Mouse (Mus musculus): Measurements from ENCODE around the gene St6galnac5. TPM values are rescaled to one million over a fixed set of nuclear protein-coding genes. Genes with fewer than 3 reads are reported as not detected.
A peak's percentile ranks its signal among the peaks of the same experiment; 100 is the strongest.

St6galnac5 gene
- polyA plus RNA-seq, 1 experiment from 2014 or later, result 0.96 TPM

DNA sequence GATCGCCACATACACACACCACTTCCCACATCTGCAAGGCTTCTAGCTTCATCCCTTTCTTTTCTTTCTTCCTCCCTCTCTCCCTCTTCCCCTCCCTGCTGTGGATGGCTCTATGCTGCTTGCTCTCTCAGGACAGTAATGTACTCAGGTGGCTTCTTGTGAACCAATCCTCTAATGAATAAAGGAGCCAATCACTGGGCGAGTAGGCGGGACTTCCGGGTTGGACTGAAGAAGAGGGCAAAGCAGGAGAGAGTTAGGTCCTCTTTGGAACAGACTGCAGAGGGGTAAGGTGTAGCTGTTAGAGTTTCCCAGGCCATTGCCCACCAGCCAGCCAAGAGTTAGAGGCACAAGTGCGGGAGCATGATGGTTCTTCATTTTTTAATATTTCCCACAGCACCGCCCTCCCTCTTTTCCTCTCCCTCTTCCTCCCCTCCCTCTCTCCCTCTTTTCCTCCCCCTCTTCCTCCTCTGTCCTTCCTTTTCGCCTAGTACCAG is 52.2 kb downstream of the St6galnac5 start:
- no peak overlapping the region for H3K4me2 ChIP-seq (ENCODE audit: low read depth, severe bottlenecking)
- no peak for ATAC-seq (ENCODE audit: insufficient number of reproducible peaks, low FRiP score, low TSS enrichment, low read depth)
- no peak for DNase-seq (ENCODE audit: low spot score)

DNA sequence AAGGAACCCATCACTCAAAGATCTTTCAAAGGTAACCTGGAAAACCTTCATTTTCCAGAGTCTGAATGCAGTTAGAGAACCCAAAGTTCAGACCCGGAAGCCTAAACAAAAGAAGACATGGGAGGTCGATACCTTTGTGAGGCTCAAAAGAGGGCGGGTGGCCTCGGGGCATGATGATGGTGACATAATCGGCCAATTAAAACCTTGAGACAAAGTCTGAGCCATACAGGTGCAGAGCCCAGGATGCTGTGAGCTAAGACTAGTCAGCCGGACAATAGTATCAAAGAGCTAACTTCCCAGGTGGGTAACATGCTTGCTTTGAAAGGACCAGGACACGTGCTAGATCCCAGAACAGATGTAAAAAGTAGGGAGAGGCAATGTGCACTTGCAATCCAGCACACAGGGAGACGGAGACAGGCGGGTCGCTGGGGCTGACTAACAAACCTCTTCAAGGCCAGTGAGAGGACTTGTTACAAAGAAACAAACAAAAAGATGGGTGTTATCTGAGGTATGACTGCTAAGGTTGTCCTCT is 52.7 kb downstream of the St6galnac5 start:
- H3K36me3 ChIP-seq (ENCODE audit: control insufficient read depth, insufficient read depth, low read length), result no peaks in the 10 kb centered on the region
- no peaks in the 10 kb centered on the region for H3K27me3 ChIP-seq (ENCODE audit: control insufficient read depth, insufficient read depth, low read length)
- WGBS, result 75% methylated on average over 10 of the region's 10 CpGs
- ATAC-seq (ENCODE audit: insufficient number of reproducible peaks, low FRiP score, low TSS enrichment, low read depth) (no peak), DNase-seq (ENCODE audit: low spot score) (no peak)
- H3K9me3 ChIP-seq (ENCODE audit: control insufficient read depth, low read length), result no peaks in the 10 kb centered on the region
- no peak overlapping the region for H3K27ac ChIP-seq (replicated peaks; ENCODE audit: low read depth, low read length)
- H3K4me1 ChIP-seq (ENCODE audit: control insufficient read depth, insufficient read depth, low read length), result peaks cover 5% of the 10 kb centered on the region; the same call in 1 of the 2 replicates
- H3K4me2 ChIP-seq (ENCODE audit: low read depth, severe bottlenecking), result no peak overlapping the region
- H3K4me3 ChIP-seq (ENCODE audit: low read depth, low read length), result no peak overlapping the region
- H3K9ac ChIP-seq (ENCODE audit: low read length), result no peak overlapping the region

More for the DNA sequence above, 52.2 kb downstream of the St6galnac5 start:
- H3K9me3 ChIP-seq (ENCODE audit: control insufficient read depth, low read length), result no peaks in the 10 kb centered on the region
- no peak overlapping the region for H3K4me3 ChIP-seq (ENCODE audit: low read depth, low read length)
- H3K27me3 ChIP-seq (ENCODE audit: control insufficient read depth, insufficient read depth, low read length), result no peaks in the 10 kb centered on the region
- no peak overlapping the region for H3K9ac ChIP-seq (ENCODE audit: low read length)
- no peak overlapping the region for H3K27ac ChIP-seq (replicated peaks; ENCODE audit: low read depth, low read length)
- H3K4me1 ChIP-seq (ENCODE audit: control insufficient read depth, insufficient read depth, low read length), result peaks cover 5% of the 10 kb centered on the region; the same call in 1 of the 2 replicates
- WGBS, result 79% methylated on average over 7 of the region's 7 CpGs
- H3K36me3 ChIP-seq (ENCODE audit: control insufficient read depth, insufficient read depth, low read length), result no peaks in the 10 kb centered on the region

DNA sequence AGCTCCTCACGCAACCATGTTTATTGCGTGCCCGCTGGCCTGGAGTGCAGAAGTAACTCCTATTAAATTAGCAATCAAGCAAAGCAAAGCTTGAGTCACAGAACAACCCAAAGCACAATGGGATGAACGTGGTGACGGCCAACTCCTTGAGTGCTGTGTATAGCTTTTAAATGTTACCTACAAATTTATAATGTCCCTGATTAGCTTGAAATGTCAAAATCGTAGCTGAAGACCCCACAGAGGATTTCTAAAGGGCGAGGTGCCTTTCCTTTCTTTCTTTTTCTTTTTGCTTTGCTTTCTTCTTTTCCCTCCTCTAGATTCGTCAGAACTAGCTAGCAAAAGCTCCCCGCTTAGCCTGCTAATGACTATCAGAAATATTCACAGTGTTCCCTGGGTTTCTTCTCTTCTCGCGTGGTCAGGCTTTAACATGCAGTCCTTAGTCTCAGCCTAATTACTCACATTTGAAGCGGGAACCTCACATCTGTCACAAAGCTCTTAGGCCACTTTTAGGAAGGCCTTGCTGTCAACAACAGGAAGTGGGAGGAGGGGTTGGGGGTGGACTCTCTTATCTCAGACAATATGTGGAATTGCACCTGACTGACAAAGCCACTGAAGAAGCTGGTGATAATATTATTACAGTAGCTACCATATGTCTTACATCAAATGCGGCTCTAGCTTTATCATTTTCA is 53.6 kb downstream of the St6galnac5 start:
- Histone ChIP-seq H3K9ac (ENCODE audit: low read length) (no peak overlapping the region), H3K4me1 (ENCODE audit: control insufficient read depth, insufficient read depth, low read length) (peaks cover 5% of the 10 kb centered on the region; the same call in 1 of the 2 replicates), H3K36me3 (ENCODE audit: control insufficient read depth, insufficient read depth, low read length) (no peaks in the 10 kb centered on the region), H3K4me3 (ENCODE audit: low read depth, low read length) (no peak overlapping the region), H3K27me3 (ENCODE audit: control insufficient read depth, insufficient read depth, low read length) (no peaks in the 10 kb centered on the region), H3K9me3 (ENCODE audit: control insufficient read depth, low read length) (no peaks in the 10 kb centered on the region), H3K27ac (replicated peaks; ENCODE audit: low read depth, low read length) (no peak overlapping the region), H3K4me2 (ENCODE audit: low read depth, severe bottlenecking) (no peak overlapping the region)
- 51% methylated on average over 13 of the region's 13 CpGs for WGBS
- ATAC-seq (ENCODE audit: insufficient number of reproducible peaks, low FRiP score, low TSS enrichment, low read depth) (no peak), DNase-seq (ENCODE audit: low spot score) (peak; percentile 32)

DNA sequence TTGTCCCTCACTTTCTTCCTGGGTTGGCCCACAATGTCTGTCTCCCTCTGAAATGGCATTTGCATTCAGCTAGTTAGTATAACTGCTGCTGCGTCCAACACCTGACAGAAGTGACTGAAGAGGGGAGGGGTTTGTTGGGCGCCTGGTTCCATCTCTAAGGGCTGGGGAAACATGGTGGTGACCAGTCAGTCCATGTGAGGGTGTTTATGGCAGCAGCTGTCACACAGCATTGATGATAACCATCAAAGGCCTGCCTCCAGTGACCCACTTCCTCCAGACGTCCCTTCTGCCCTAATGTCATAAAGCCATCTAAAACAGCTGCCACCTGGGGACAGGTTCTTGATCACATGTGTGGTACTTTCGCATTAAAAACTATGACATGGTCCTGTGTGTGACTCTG is 55.9 kb downstream of the St6galnac5 start:
- Histone ChIP-seq H3K27ac (replicated peaks; ENCODE audit: low read depth, low read length) (no peak overlapping the region), H3K27me3 (ENCODE audit: control insufficient read depth, insufficient read depth, low read length) (no peaks in the 10 kb centered on the region), H3K4me2 (ENCODE audit: low read depth, severe bottlenecking) (no peak overlapping the region), H3K9me3 (ENCODE audit: control insufficient read depth, low read length) (no peaks in the 10 kb centered on the region), H3K36me3 (ENCODE audit: control insufficient read depth, insufficient read depth, low read length) (no peaks in the 10 kb centered on the region), H3K9ac (ENCODE audit: low read length) (no peak overlapping the region), H3K4me1 (ENCODE audit: control insufficient read depth, insufficient read depth, low read length) (peaks cover 5% of the 10 kb centered on the region; the same call in 1 of the 2 replicates), H3K4me3 (ENCODE audit: low read depth, low read length) (no peak overlapping the region)
- 35% methylated on average over 4 of the region's 4 CpGs for WGBS
- DNase-seq (ENCODE audit: low spot score), result no peak
- no peak for ATAC-seq (ENCODE audit: insufficient number of reproducible peaks, low FRiP score, low TSS enrichment, low read depth)

DNA sequence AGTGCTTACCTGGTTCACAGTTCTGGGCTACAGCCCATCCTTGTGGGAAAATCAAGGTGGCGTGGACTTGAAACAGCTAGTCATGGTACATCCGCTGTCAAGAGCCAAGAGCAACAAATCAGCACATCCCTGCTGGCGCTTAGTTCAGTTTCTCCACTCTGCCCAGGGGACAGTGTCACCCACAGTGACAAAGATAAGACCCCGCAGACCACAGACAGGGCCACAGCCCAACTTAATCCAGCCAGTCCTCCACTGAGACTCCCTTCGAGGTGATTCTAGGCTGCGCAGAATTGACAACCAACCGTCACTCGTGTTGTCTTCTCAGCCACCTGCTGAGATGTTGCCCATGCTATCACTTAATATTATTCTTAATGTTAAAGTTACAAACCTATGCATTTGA is 56.7 kb downstream of the St6galnac5 start:
- H3K4me2 ChIP-seq (ENCODE audit: low read depth, severe bottlenecking), result no peak overlapping the region
- no peak for ATAC-seq (ENCODE audit: insufficient number of reproducible peaks, low FRiP score, low TSS enrichment, low read depth)
- no peak overlapping the region for H3K27ac ChIP-seq (replicated peaks; ENCODE audit: low read depth, low read length)
- no peaks in the 10 kb centered on the region for H3K9me3 ChIP-seq (ENCODE audit: control insufficient read depth, low read length)
- H3K27me3 ChIP-seq (ENCODE audit: control insufficient read depth, insufficient read depth, low read length), result no peaks in the 10 kb centered on the region
- WGBS, result 86% methylated on average over 8 of the region's 8 CpGs
- no peak for DNase-seq (ENCODE audit: low spot score)
- peaks cover 5% of the 10 kb centered on the region; the same call in 1 of the 2 replicates for H3K4me1 ChIP-seq (ENCODE audit: control insufficient read depth, insufficient read depth, low read length)
- H3K36me3 ChIP-seq (ENCODE audit: control insufficient read depth, insufficient read depth, low read length), result no peaks in the 10 kb centered on the region
- H3K9ac ChIP-seq (ENCODE audit: low read length), result no peak overlapping the region
- H3K4me3 ChIP-seq (ENCODE audit: low read depth, low read length), result no peak overlapping the region

DNA sequence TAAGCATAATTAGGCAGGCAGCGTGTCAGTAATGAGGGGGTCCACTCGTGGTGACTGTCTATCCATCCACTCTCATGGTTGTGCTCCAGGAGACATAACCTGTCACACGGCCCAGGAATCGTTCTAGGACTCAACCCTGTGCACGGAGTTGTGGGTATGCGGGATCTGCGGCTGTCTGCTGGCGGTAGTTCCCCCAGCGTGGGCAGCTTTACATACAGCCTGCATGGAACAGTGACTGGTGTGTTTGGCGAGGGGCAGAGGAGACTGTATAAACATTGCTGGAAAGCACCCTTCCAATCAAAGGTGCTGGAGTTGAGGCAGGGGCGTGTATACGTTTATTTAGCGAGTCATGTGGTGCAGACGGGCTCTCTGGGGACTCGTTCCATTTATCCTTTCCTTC is 58.5 kb downstream of the St6galnac5 start:
- ATAC-seq (ENCODE audit: insufficient number of reproducible peaks, low FRiP score, low TSS enrichment, low read depth), result no peak
- H3K27me3 ChIP-seq (ENCODE audit: control insufficient read depth, insufficient read depth, low read length), result no peaks in the 10 kb centered on the region
- no peaks in the 10 kb centered on the region for H3K36me3 ChIP-seq (ENCODE audit: control insufficient read depth, insufficient read depth, low read length)
- 72% methylated on average over 15 of the region's 15 CpGs for WGBS
- H3K4me1 ChIP-seq (ENCODE audit: control insufficient read depth, insufficient read depth, low read length), result peaks cover 1% of the 10 kb centered on the region; the same call in 1 of the 2 replicates
- no peak for DNase-seq (ENCODE audit: low spot score)
- H3K4me2 ChIP-seq (ENCODE audit: low read depth, severe bottlenecking), result no peak overlapping the region
- no peak overlapping the region for H3K27ac ChIP-seq (replicated peaks; ENCODE audit: low read depth, low read length)
- no peak overlapping the region for H3K4me3 ChIP-seq (ENCODE audit: low read depth, low read length)
- H3K9me3 ChIP-seq (ENCODE audit: control insufficient read depth, low read length), result no peaks in the 10 kb centered on the region
- no peak overlapping the region for H3K9ac ChIP-seq (ENCODE audit: low read length)

DNA sequence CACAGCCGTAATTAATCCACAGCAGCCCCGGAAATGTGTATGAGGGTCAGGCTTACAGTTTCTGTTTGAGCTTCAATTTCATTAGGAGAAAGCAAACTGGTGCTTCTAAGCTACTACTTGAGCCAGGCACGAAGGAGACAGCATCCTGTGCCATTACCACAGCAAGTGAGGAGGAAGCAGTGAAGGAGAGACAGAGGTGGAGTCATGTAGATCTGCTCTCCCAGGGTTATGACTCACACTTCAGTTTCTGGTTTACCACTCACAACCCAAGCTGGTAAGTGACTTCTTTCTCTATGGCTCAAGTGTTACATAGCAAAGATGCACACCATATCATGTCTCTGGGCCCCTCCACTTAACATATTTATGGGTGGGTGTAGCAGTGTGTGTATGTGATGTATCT is 61.7 kb downstream of the St6galnac5 start:
- no peaks in the 10 kb centered on the region for H3K36me3 ChIP-seq (ENCODE audit: control insufficient read depth, insufficient read depth, low read length)
- H3K27me3 ChIP-seq (ENCODE audit: control insufficient read depth, insufficient read depth, low read length), result no peaks in the 10 kb centered on the region
- H3K4me1 ChIP-seq (ENCODE audit: control insufficient read depth, insufficient read depth, low read length), result no peaks in the 10 kb centered on the region
- H3K4me3 ChIP-seq (ENCODE audit: low read depth, low read length), result no peak overlapping the region
- no peak for ATAC-seq (ENCODE audit: insufficient number of reproducible peaks, low FRiP score, low TSS enrichment, low read depth)
- no peak overlapping the region for H3K4me2 ChIP-seq (ENCODE audit: low read depth, severe bottlenecking)
- 69% methylated on average over 3 of the region's 3 CpGs for WGBS
- H3K9me3 ChIP-seq (ENCODE audit: control insufficient read depth, low read length), result no peaks in the 10 kb centered on the region
- no peak for DNase-seq (ENCODE audit: low spot score)
- H3K9ac ChIP-seq (ENCODE audit: low read length), result no peak overlapping the region
- no peak overlapping the region for H3K27ac ChIP-seq (replicated peaks; ENCODE audit: low read depth, low read length)

DNA sequence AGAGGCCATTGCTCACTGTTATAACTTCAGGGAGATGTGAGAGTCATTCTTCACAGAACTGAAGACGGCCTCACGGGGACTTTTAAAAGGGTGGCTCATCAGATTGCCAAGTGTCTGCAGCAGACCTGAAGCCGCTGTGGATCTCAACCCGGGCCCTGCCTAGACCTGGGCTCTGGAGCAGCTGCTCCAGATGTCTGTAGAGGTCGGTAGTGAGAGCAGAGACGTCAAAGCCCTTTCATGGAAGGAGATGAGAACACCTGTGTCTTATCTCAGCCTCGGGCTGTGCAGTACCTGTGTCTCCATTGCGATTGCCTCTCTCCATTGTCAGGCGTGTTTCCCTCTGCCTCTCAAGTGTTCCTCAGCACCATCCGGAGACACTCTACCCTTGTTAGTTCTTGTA is 62.9 kb downstream of the St6galnac5 start:
- ATAC-seq (ENCODE audit: insufficient number of reproducible peaks, low FRiP score, low TSS enrichment, low read depth) (no peak), DNase-seq (ENCODE audit: low spot score) (no peak)
- no peak overlapping the region for H3K4me2 ChIP-seq (ENCODE audit: low read depth, severe bottlenecking)
- no peaks in the 10 kb centered on the region for H3K4me1 ChIP-seq (ENCODE audit: control insufficient read depth, insufficient read depth, low read length)
- no peaks in the 10 kb centered on the region for H3K27me3 ChIP-seq (ENCODE audit: control insufficient read depth, insufficient read depth, low read length)
- no peak overlapping the region for H3K4me3 ChIP-seq (ENCODE audit: low read depth, low read length)
- 70% methylated on average over 10 of the region's 10 CpGs for WGBS
- H3K27ac ChIP-seq (replicated peaks; ENCODE audit: low read depth, low read length), result no peak overlapping the region
- no peak overlapping the region for H3K9ac ChIP-seq (ENCODE audit: low read length)
- no peaks in the 10 kb centered on the region for H3K9me3 ChIP-seq (ENCODE audit: control insufficient read depth, low read length)
- H3K36me3 ChIP-seq (ENCODE audit: control insufficient read depth, insufficient read depth, low read length), result no peaks in the 10 kb centered on the region

Measured in limb, embryonic 11.5 days (tissue).